Mouse (Mus musculus): ENCODE measurements around the gene Pla2g2e. TPM values are rescaled to one million over a fixed set of nuclear protein-coding genes. Genes with fewer than 3 reads are reported as not detected.
"Not testable (repeated sequence)": the region's sequence is repeated elsewhere in the genome, so short reads cannot be mapped to it uniquely, and the experiment has no call there.

The Pla2g2e gene
- polyA plus RNA-seq, 1 experiment from 2014 or later, result not detected

- Histone ChIP-seq H3K27ac (ENCODE audit: low read depth) (no peak within 1 kb of the TSS), H3K27me3 (ENCODE audit: insufficient read depth, low read length) (peaks cover 9% of the 10 kb centered on the region; the same call in 1 of the 2 replicates), H3K4me3 (ENCODE audit: low read depth, low read length) (no peak within 1 kb of the TSS), H3K9me3 (ENCODE audit: low read length) (no peaks in the 10 kb centered on the region), H3K36me3 (replicated peaks; ENCODE audit: insufficient read depth, low read length) (no peaks in the 10 kb centered on the region), H3K9ac (replicated peaks) (no peak within 1 kb of the TSS), H3K4me1 (ENCODE audit: insufficient read depth) (no peaks in the 10 kb centered on the region), H3K4me2 (ENCODE audit: low read depth, low read length) (no peak within 1 kb of the TSS)
- ATAC-seq (no peak), DNase-seq (no peak)
- TF ChIP-seq CTCF (IDR thresholded peaks at IDR 0.05; ENCODE audit: low read depth), result no peak
- TF ChIP-seq EP300 (IDR thresholded peaks at IDR 0.05; ENCODE audit: low read depth), result no peak
- WGBS (ENCODE audit: insufficient replicate concordance), result 54% methylated on average over 10 of the region's 10 CpGs
These were observed 14.3 kb upstream of the Pla2g2e start, which contains the start of gene Pla2g5 for GRCm38 (mm10) chr4:138863344-138863998. TSS of gene Pla2g5 (minus strand) at chr4:138863482.

DNA sequence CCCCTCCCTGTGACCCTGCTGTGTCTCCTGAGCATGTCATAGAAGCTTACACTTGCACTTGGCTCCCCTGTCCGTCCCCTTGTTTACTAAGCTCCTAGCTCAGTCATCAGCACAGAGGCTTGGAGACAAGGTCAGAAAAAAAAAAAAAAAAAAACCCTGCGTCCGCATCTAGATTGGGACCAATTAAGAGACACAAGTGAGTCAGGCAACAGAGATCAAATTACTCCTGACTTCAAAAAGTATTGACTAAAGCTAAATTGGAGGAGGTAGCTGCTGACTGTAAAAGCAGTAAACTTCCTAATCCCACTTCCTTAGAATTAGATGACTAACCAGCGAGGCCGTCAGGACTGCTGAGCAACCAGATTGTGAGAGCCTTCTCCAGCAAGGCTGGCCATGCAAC lies 12.7 kb upstream of the Pla2g2e start:
- Histone ChIP-seq H3K9me3 (ENCODE audit: low read length) (no peaks in the 10 kb centered on the region), H3K27me3 (ENCODE audit: insufficient read depth, low read length) (0 out of 2 replicates have a peak, but pooled peaks cover 6% of the 10 kb centered on the region), H3K4me3 (ENCODE audit: low read depth, low read length) (no peak overlapping the region), H3K36me3 (replicated peaks; ENCODE audit: insufficient read depth, low read length) (no peaks in the 10 kb centered on the region), H3K4me1 (ENCODE audit: insufficient read depth) (no peaks in the 10 kb centered on the region), H3K27ac (ENCODE audit: low read depth) (no peak overlapping the region), H3K9ac (replicated peaks) (no peak overlapping the region), H3K4me2 (ENCODE audit: low read depth, low read length) (no peak overlapping the region)
- 32% methylated on average over 5 of the region's 5 CpGs for WGBS (ENCODE audit: insufficient replicate concordance)
- DNase-seq (no peak), ATAC-seq (no peak)
- TF ChIP-seq EP300 (IDR thresholded peaks at IDR 0.05; ENCODE audit: low read depth), result no peak
- TF ChIP-seq CTCF (IDR thresholded peaks at IDR 0.05; ENCODE audit: low read depth), result no peak

GRCm38 (mm10) chr4:138865991-138866390 lies 11.8 kb upstream of the Pla2g2e start:
- no peak for TF ChIP-seq CTCF (IDR thresholded peaks at IDR 0.05; ENCODE audit: low read depth)
- no peak for TF ChIP-seq EP300 (IDR thresholded peaks at IDR 0.05; ENCODE audit: low read depth)
- H3K4me2 ChIP-seq (ENCODE audit: low read depth, low read length), result no peak overlapping the region
- WGBS (ENCODE audit: insufficient replicate concordance), result 52% methylated on average over 6 of the region's 6 CpGs

DNA sequence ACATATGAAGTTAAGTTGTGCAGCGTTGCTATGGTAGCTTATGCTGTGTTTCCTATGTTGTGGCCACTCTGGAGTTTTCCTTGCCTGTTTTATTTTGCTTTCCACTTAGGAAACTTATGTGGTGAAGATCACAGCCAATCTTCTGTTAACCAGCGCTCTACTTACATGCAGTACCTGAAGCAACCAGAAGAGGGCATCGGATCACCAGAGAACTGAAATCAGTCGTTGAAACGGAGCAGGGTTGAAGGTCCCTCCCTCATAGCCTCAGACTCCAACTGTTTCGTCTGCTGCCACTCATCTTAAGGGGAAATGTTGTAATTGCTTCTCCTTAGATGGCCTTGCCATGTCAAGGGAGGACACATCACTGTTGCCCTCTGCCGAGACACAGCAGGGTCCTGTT lies 11.3 kb upstream of the Pla2g2e start:
- no peak overlapping the region for H3K9ac ChIP-seq (replicated peaks)
- 0 out of 2 replicates have a peak, but pooled peaks cover 6% of the 10 kb centered on the region for H3K27me3 ChIP-seq (ENCODE audit: insufficient read depth, low read length)
- H3K4me3 ChIP-seq (ENCODE audit: low read depth, low read length), result no peak overlapping the region
- H3K4me1 ChIP-seq (ENCODE audit: insufficient read depth), result no peaks in the 10 kb centered on the region
- DNase-seq (peak; percentile 73), ATAC-seq (no peak)
- no peak overlapping the region for H3K27ac ChIP-seq (ENCODE audit: low read depth)
- H3K9me3 ChIP-seq (ENCODE audit: low read length), result no peaks in the 10 kb centered on the region
- no peaks in the 10 kb centered on the region for H3K36me3 ChIP-seq (replicated peaks; ENCODE audit: insufficient read depth, low read length)
- no peak for TF ChIP-seq EP300 (IDR thresholded peaks at IDR 0.05; ENCODE audit: low read depth)
- peak; percentile 91 for TF ChIP-seq CTCF (IDR thresholded peaks at IDR 0.05; ENCODE audit: low read depth)
- H3K4me2 ChIP-seq (ENCODE audit: low read depth, low read length), result no peak overlapping the region
- WGBS (ENCODE audit: insufficient replicate concordance), result 12% methylated on average over 7 of the region's 7 CpGs

More at GRCm38 (mm10) chr4:138865991-138866390, 11.8 kb upstream of the Pla2g2e start:
- DNase-seq, result no peak
- Histone ChIP-seq H3K36me3 (replicated peaks; ENCODE audit: insufficient read depth, low read length) (no peaks in the 10 kb centered on the region), H3K4me3 (ENCODE audit: low read depth, low read length) (no peak overlapping the region), H3K27me3 (ENCODE audit: insufficient read depth, low read length) (0 out of 2 replicates have a peak, but pooled peaks cover 6% of the 10 kb centered on the region), H3K27ac (ENCODE audit: low read depth) (no peak overlapping the region), H3K9me3 (ENCODE audit: low read length) (no peaks in the 10 kb centered on the region), H3K4me1 (ENCODE audit: insufficient read depth) (no peaks in the 10 kb centered on the region), H3K9ac (replicated peaks) (no peak overlapping the region)
- ATAC-seq, result no peak

DNA sequence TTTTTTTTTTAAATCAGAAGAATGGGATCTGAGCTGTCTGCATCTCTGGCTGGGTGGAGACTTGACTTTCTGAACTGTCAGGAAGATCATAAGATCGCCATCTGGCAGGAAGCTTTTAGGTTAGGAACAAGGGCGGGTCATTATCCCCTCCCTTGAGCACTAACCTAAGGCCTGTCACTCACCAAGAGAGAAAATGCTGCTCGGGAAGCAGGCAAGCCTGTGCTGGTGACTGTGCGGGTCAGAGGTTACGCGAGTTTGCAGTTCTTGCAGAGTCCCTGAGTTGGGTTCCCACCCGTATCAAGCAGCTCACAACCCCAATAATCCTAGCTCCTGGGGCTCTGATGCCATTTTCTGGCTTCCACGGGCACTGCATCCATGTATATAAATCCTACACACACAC lies 9.1 kb upstream of the Pla2g2e start:
- Histone ChIP-seq H3K4me2 (ENCODE audit: low read depth, low read length) (no peak overlapping the region), H3K36me3 (replicated peaks; ENCODE audit: insufficient read depth, low read length) (no peaks in the 10 kb centered on the region), H3K9ac (replicated peaks) (no peak overlapping the region), H3K4me3 (ENCODE audit: low read depth, low read length) (no peak overlapping the region), H3K27me3 (ENCODE audit: insufficient read depth, low read length) (0 out of 2 replicates have a peak, but pooled peaks cover 6% of the 10 kb centered on the region), H3K27ac (ENCODE audit: low read depth) (no peak overlapping the region), H3K4me1 (ENCODE audit: insufficient read depth) (no peaks in the 10 kb centered on the region), H3K9me3 (ENCODE audit: low read length) (no peaks in the 10 kb centered on the region)
- WGBS (ENCODE audit: insufficient replicate concordance), result 56% methylated on average over 8 of the region's 8 CpGs
- DNase-seq, result no peak
- no peak for ATAC-seq
- TF ChIP-seq EP300 (IDR thresholded peaks at IDR 0.05; ENCODE audit: low read depth) (no peak), CTCF (IDR thresholded peaks at IDR 0.05; ENCODE audit: low read depth) (no peak)

DNA sequence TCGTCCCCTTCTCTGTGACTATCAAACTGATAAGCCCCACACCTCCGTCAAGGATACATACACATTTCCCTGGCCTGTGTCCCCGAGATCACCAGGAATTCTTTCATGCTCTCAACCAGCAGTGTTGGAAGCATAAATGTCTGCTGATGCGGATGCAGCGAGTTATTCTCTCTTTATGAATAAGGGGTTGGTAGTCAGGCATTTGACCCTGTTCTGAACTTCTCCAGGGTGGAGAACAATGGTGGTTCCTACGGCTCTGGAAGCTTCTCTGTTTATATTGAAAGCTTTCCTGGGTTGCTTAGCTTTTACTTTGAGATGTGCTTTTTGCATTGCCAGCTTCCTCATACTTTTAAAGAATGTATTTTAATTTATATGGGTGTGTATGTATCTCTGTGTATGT lies 3.9 kb upstream of the Pla2g2e start, which contains the start of gene Gm13030:
Gm13030 (minus strand) TSS at position 101 of the 400 bp plus-strand sequence.
- no peak for ATAC-seq
- Histone ChIP-seq H3K27ac (ENCODE audit: low read depth) (no peak within 1 kb of the TSS), H3K9ac (replicated peaks) (no peak within 1 kb of the TSS), H3K4me2 (ENCODE audit: low read depth, low read length) (no peak within 1 kb of the TSS), H3K9me3 (ENCODE audit: low read length) (no peaks in the 10 kb centered on the region), H3K36me3 (replicated peaks; ENCODE audit: insufficient read depth, low read length) (no peaks in the 10 kb centered on the region), H3K4me1 (ENCODE audit: insufficient read depth) (no peaks in the 10 kb centered on the region), H3K27me3 (ENCODE audit: insufficient read depth, low read length) (no peaks in the 10 kb centered on the region), H3K4me3 (ENCODE audit: low read depth, low read length) (no peak within 1 kb of the TSS)
- no peak for TF ChIP-seq CTCF (IDR thresholded peaks at IDR 0.05; ENCODE audit: low read depth)
- TF ChIP-seq EP300 (IDR thresholded peaks at IDR 0.05; ENCODE audit: low read depth), result no peak
- 77% methylated on average over 6 of the region's 6 CpGs for WGBS (ENCODE audit: insufficient replicate concordance)
- no peak for DNase-seq

- not testable (repeated sequence) for H3K27me3 ChIP-seq (ENCODE audit: insufficient read depth, low read length); H3K9me3 ChIP-seq (ENCODE audit: low read length); H3K36me3 ChIP-seq (replicated peaks; ENCODE audit: insufficient read depth, low read length); H3K4me3 ChIP-seq (ENCODE audit: low read depth, low read length); DNase-seq; H3K4me1 ChIP-seq (ENCODE audit: insufficient read depth); H3K27ac ChIP-seq (ENCODE audit: low read depth); H3K9ac ChIP-seq (replicated peaks); ATAC-seq; H3K4me2 ChIP-seq (ENCODE audit: low read depth, low read length)
- 87% methylated on average over 2 of the region's 2 CpGs for WGBS (ENCODE audit: insufficient replicate concordance)
These were observed 2.5 kb upstream of the Pla2g2e start for GRCm38 (mm10) chr4:138875275-138875674.
